In the genomic region with DNA sequence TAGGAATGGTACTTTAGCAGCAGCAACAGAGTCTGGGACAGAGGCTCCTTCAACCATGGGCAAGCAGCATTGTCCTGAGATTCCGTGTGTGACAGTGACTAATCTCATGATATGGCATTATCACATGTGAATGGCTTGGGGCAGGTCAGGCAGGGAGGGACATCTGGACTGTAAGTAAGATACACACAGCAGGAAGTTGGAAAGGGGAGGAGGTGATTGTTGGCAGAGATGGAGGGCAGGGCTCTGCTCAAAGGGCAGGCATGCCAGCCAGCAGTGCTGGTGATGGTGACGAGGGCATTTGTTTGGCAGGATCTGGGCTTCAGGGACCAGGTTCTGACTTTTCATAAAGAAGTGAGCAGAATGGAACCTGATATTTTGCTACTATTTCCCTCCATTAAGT, we compare ENCODE assay signal across 21 mouse cellular contexts. TPM values are rescaled to one million over a fixed set of nuclear protein-coding genes. Genes with fewer than 3 reads are reported as not detected.
DNase-seq lines count a peak whose midpoint lies in the region; ATAC-seq and TF ChIP-seq lines count a peak whose summit lies in the region.
"Had no signal": no experiment of that assay in that cellular context is flagged by ENCODE, and none has a peak within 500 bp of the region (broad histone marks: within the 10 kb centered on the region; RNA-seq: fewer than 3 reads in every experiment).

No protein-coding gene starts in this region.

- peaks cover 23% of the 10 kb centered on the region for H3K4me1 ChIP-seq in heart, embryonic 13.5 days
- peaks cover 15% of the 10 kb centered on the region for H3K4me1 ChIP-seq in heart, embryonic 11.5 days (ENCODE audit: control insufficient read depth, insufficient read depth, low read length)
- peaks cover 3% of the 10 kb centered on the region; the same call in 1 of the 2 replicates for H3K4me1 ChIP-seq in intestine, postnatal 0 days (replicated peaks; ENCODE audit: control insufficient read depth, insufficient read depth, low read length)
- H3K4me1 ChIP-seq in intestine, embryonic 16.5 days (ENCODE audit: control insufficient read depth, insufficient read depth, low read length), result peaks cover 5% of the 10 kb centered on the region; the same call in 1 of the 2 replicates

- H3K27ac ChIP-seq in heart, embryonic 13.5 days (replicated peaks), result no peak overlapping the region
- H3K27ac ChIP-seq in heart, embryonic 11.5 days (ENCODE audit: low read depth, low read length), result no peak overlapping the region
- no peak overlapping the region for H3K27ac ChIP-seq in intestine, postnatal 0 days (ENCODE audit: low read depth, low read length)
- H3K27ac ChIP-seq in intestine, embryonic 16.5 days (ENCODE audit: low read length), result no peak overlapping the region
- H3K27ac ChIP-seq: forebrain, embryonic 12.5 days; limb, embryonic 13.5 days; liver, embryonic 15.5 days; macrophage had no signal

- no peaks in the 10 kb centered on the region for H3K9me3 ChIP-seq in heart, embryonic 13.5 days
- no peaks in the 10 kb centered on the region for H3K9me3 ChIP-seq in heart, embryonic 11.5 days (replicated peaks; ENCODE audit: control insufficient read depth, low read length)
- no peaks in the 10 kb centered on the region for H3K9me3 ChIP-seq in intestine, postnatal 0 days (ENCODE audit: control insufficient read depth)
- no peaks in the 10 kb centered on the region for H3K9me3 ChIP-seq in intestine, embryonic 16.5 days (ENCODE audit: control insufficient read depth, low read length)
- H3K9me3 ChIP-seq: forebrain, embryonic 12.5 days; limb, embryonic 13.5 days; liver, embryonic 15.5 days had no signal

- WGBS in heart, embryonic 13.5 days, result 54% methylated on average over 2 of the region's 2 CpGs
- 67% methylated on average over 2 of the region's 2 CpGs for WGBS in heart, embryonic 11.5 days (ENCODE audit: insufficient replicate concordance)
- 40% methylated on average over 2 of the region's 2 CpGs for WGBS in intestine, postnatal 0 days
- 75% methylated on average over 2 of the region's 2 CpGs for WGBS in intestine, embryonic 16.5 days

- H3K36me3 ChIP-seq in heart, embryonic 13.5 days, result no peaks in the 10 kb centered on the region
- H3K36me3 ChIP-seq in heart, embryonic 11.5 days (ENCODE audit: control insufficient read depth, insufficient read depth, low read length), result no peaks in the 10 kb centered on the region
- no peaks in the 10 kb centered on the region for H3K36me3 ChIP-seq in intestine, postnatal 0 days (ENCODE audit: control insufficient read depth, insufficient read depth)
- no peaks in the 10 kb centered on the region for H3K36me3 ChIP-seq in intestine, embryonic 16.5 days (ENCODE audit: control insufficient read depth, insufficient read depth, low read length)
- H3K36me3 ChIP-seq: forebrain, embryonic 12.5 days; limb, embryonic 13.5 days; liver, embryonic 15.5 days had no signal

- no peak overlapping the region for H3K4me2 ChIP-seq in heart, embryonic 13.5 days
- no peak overlapping the region for H3K4me2 ChIP-seq in heart, embryonic 11.5 days
- H3K4me2 ChIP-seq in intestine, postnatal 0 days (replicated peaks; ENCODE audit: low read depth), result no peak overlapping the region
- H3K4me2 ChIP-seq in intestine, embryonic 16.5 days (ENCODE audit: low read depth, low read length), result no peak overlapping the region
- H3K4me2 ChIP-seq: forebrain, embryonic 12.5 days; limb, embryonic 13.5 days; liver, embryonic 15.5 days; midbrain, embryonic 11.5 days had no signal

- H3K27me3 ChIP-seq in heart, embryonic 13.5 days (replicated peaks), result no peaks in the 10 kb centered on the region
- H3K27me3 ChIP-seq in heart, embryonic 11.5 days (ENCODE audit: control insufficient read depth, insufficient read depth, low read length), result no peaks in the 10 kb centered on the region
- no peaks in the 10 kb centered on the region for H3K27me3 ChIP-seq in intestine, postnatal 0 days (replicated peaks; ENCODE audit: control insufficient read depth, insufficient read depth, low read length)
- no peaks in the 10 kb centered on the region for H3K27me3 ChIP-seq in intestine, embryonic 16.5 days (replicated peaks; ENCODE audit: control insufficient read depth, insufficient read depth, low read length)
- H3K27me3 ChIP-seq: forebrain, embryonic 12.5 days; limb, embryonic 13.5 days; liver, embryonic 15.5 days; Patski had no signal

- DNase-seq in adrenal gland, postnatal 14 days, result peak; percentile 72
- DNase-seq in adrenal gland, postnatal 25 days, result no peak
- peak; percentile 17 for DNase-seq in urinary bladder, adult 2 months (ENCODE audit: low spot score)
- no peak for DNase-seq in urinary bladder, postnatal 4 days (ENCODE audit: low spot score in 2 of 2)
- DNase-seq: cerebellum, adult 8-10 months; gastrocnemius, postnatal 10 days; spleen, adult 18-20 months; thymus, adult 18-20 months; thymus, postnatal 4 days had no signal

- no peak for TF ChIP-seq CTCF in intestine, postnatal 0 days (IDR thresholded peaks at IDR 0.05; ENCODE audit: low read depth)

- no peak overlapping the region for H3K4me3 ChIP-seq in heart, embryonic 13.5 days
- H3K4me3 ChIP-seq in heart, embryonic 11.5 days (ENCODE audit: low read depth, low read length), result no peak overlapping the region
- H3K4me3 ChIP-seq in intestine, postnatal 0 days (ENCODE audit: low read depth, low read length), result no peak overlapping the region
- no peak overlapping the region for H3K4me3 ChIP-seq in intestine, embryonic 16.5 days (ENCODE audit: low read length)
- H3K4me3 ChIP-seq: forebrain, embryonic 12.5 days; limb, embryonic 13.5 days; liver, embryonic 15.5 days had no signal

- no peak for ATAC-seq in heart, embryonic 13.5 days (ENCODE audit: extremely low read depth, insufficient number of reproducible peaks, low FRiP score, low TSS enrichment)
- ATAC-seq in heart, embryonic 11.5 days (replicated peaks; ENCODE audit: insufficient number of reproducible peaks, low FRiP score, low TSS enrichment), result no peak
- ATAC-seq in intestine, postnatal 0 days, result peak; percentile 61
- no peak for ATAC-seq in intestine, embryonic 16.5 days
- ATAC-seq: CD4-positive, CD25-positive, alpha-beta regulatory T cell, adult 4 months; inflammation-experienced regulatory T-cells, adult 6 months; Patski had no signal

- 0 out of 2 replicates have a peak overlapping the region, but pooled peaks have one; percentile 10 for H3K9ac ChIP-seq in heart, embryonic 13.5 days
- no peak overlapping the region for H3K9ac ChIP-seq in heart, embryonic 11.5 days (ENCODE audit: low read depth, low read length)
- H3K9ac ChIP-seq in intestine, postnatal 0 days (ENCODE audit: low read depth, low read length), result no peak overlapping the region
- H3K9ac ChIP-seq in intestine, embryonic 16.5 days (ENCODE audit: low read depth, low read length), result no peak overlapping the region
- H3K9ac ChIP-seq: forebrain, embryonic 12.5 days; limb, embryonic 13.5 days; liver, embryonic 15.5 days had no signal

RNA-seq across cellular contexts. Expression of gene Tob1, which starts 18.1 kb away (rescaled TPM):
- total RNA-seq in adrenal gland, postnatal 14 days (2021), result 158 and 199 TPM in 2 replicates
- 245 and 267 TPM in 2 replicates for total RNA-seq in adrenal gland, postnatal 25 days (2021)
- polyA plus RNA-seq in heart, embryonic 13.5 days (2015; fragmentation: Nextera tagmentation; extraction: Ambion mirVana), result 26.1 and 29.9 TPM in 2 replicates
- 27.3 and 29.7 TPM in 2 replicates for polyA plus RNA-seq in heart, embryonic 11.5 days (2014; fragmentation: Nextera tagmentation; extraction: Ambion mirVana)
- 69.4 and 71.8 TPM in 2 replicates for polyA plus RNA-seq in intestine, postnatal 0 days (2015; fragmentation: Nextera tagmentation; extraction: Ambion mirVana)
- polyA plus RNA-seq in intestine, embryonic 16.5 days (2015; fragmentation: Nextera tagmentation; extraction: Ambion mirVana), result 39.8 and 50.1 TPM in 2 replicates
- polyA plus RNA-seq in urinary bladder, adult 2 months (2012; rRNA removed), result 36.6 and 36.9 TPM in 2 replicates

RNA-seq across cellular contexts. Expression of gene Wfikkn2, which starts 52.7 kb away (rescaled TPM):
- total RNA-seq in adrenal gland, postnatal 14 days (2021), result 0.63 and 0.68 TPM in 2 replicates
- total RNA-seq in adrenal gland, postnatal 25 days (2021), result 0.39 TPM in 1 of 2 replicates, not detected in the other
- polyA plus RNA-seq in heart, embryonic 13.5 days (2015; fragmentation: Nextera tagmentation; extraction: Ambion mirVana), result 2.0 and 2.2 TPM in 2 replicates
- 1.1 and 1.8 TPM in 2 replicates for polyA plus RNA-seq in heart, embryonic 11.5 days (2014; fragmentation: Nextera tagmentation; extraction: Ambion mirVana)
- 0.50 and 0.66 TPM in 2 replicates for polyA plus RNA-seq in intestine, postnatal 0 days (2015; fragmentation: Nextera tagmentation; extraction: Ambion mirVana)
- 1.8 and 2.2 TPM in 2 replicates for polyA plus RNA-seq in intestine, embryonic 16.5 days (2015; fragmentation: Nextera tagmentation; extraction: Ambion mirVana)
- polyA plus RNA-seq in urinary bladder, adult 2 months (2012; rRNA removed), result 3.6 and 4.7 TPM in 2 replicates
- polyA plus RNA-seq: macrophage had no signal

Comparison
In these comparisons a context has a peak if more than half of its experiments do, and no peak if none do; other contexts are left out.
1. DNase-seq: peak in adrenal gland, postnatal 14 days (single experiment) and urinary bladder, adult 2 months (single experiment); none in adrenal gland, postnatal 25 days (single experiment) and urinary bladder, postnatal 4 days (0 of 2).